18 mouse cellular contexts compared by ENCODE assay signal in genomic region chr17:79726613-79727012, GRCm38 (mm10). TPM values are rescaled to one million over a fixed set of nuclear protein-coding genes. Genes with fewer than 3 reads are reported as not detected.
"Had no signal": no experiment of that assay in that cellular context is flagged by ENCODE, and none has a peak within 500 bp of the region (broad histone marks: within the 10 kb centered on the region; RNA-seq: fewer than 3 reads in every experiment).

No protein-coding gene starts in this region.

- H3K4me3 ChIP-seq: lung, embryonic 15.5 days; megakaryocyte, embryonic 14.5 days; midbrain, embryonic 12.5 days; neural tube, embryonic 12.5 days; stomach, embryonic 15.5 days had no signal

- H3K4me1 ChIP-seq: megakaryocyte, embryonic 14.5 days; neural tube, embryonic 12.5 days had no signal

- H3K27ac ChIP-seq: lung, embryonic 15.5 days; macrophage; midbrain, embryonic 12.5 days; neural tube, embryonic 12.5 days; stomach, embryonic 15.5 days; stomach, postnatal 0 days had no signal

- DNase-seq: liver, postnatal 0 days; lung, adult 2 months; lung, postnatal 14 days; lung, postnatal 36 days; midbrain, embryonic 14.5 days; right cerebral cortex, postnatal 14 days; thymus, adult 18-20 months; thymus, postnatal 14 days; thymus, postnatal 36 days had no signal

RNA-seq across cellular contexts. Expression of gene Cyp1b1, which starts 11.8 kb away (rescaled TPM):
- total RNA-seq: megakaryocyte progenitor cell, adult 5-6 weeks; neutrophil, adult 5-6 weeks had no signal
